Mouse (Mus musculus): ENCODE measurements around the gene Galnt10.
A peak's percentile ranks its signal among the peaks of the same experiment; 100 is the strongest.
"Not testable (repeated sequence)": the region's sequence is repeated elsewhere in the genome, so short reads cannot be mapped to it uniquely, and the experiment has no call there.

Galnt10 gene

DNA sequence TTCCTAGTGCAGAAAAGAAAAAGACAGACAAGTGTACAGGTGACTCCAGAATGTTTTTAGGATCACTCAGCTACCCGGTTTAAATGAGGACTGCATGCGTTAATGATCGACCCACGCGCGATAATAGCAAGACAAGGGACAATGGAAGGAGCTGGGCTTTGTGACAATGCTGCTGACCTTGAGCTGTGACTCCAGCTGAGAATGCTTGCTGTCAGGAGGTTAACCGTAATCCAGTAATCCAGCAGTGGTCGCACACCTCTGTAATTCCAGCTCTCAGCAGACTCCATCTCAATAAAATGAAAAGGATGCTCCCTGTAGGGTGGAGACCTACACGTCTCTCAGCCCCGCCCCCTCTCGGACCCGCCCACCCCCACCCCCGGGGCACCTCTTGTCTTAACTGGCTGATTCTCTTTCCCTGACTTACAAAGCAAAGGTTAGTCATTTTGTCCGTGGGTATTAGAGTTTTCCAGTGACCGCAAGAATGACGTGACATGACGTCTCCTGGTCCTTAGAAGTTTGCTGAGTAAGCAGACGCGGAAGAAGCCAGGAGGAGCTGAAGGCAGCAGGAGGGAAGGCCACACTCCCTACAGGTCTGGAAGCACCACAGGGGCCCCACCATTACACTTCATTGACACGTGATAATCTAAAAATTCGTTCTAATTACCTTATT lies 145.8 kb downstream of the Galnt10 start:
- peak; percentile 8 for DNase-seq (ENCODE audit: low spot score)

DNA sequence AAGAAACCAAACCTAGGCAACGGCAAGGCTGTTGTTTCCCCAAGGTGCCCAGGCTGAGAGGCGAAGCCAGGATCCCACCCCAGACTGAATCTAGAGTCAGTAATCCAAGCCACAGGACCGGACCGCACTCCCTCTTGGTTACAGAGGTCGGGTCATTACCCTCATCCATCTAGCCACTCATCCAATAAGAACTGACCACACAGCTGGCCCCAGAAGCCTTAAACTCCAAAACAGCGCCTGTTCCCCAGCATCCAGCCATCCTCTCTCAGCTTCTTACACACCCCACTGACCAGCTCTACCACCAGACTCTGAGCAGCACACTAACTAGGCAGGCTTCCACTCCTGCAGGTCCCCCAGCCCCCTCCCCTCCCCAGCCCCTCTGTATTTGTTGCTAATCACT lies 149.8 kb downstream of the Galnt10 start:
- DNase-seq (ENCODE audit: low spot score), result no peak

DNA sequence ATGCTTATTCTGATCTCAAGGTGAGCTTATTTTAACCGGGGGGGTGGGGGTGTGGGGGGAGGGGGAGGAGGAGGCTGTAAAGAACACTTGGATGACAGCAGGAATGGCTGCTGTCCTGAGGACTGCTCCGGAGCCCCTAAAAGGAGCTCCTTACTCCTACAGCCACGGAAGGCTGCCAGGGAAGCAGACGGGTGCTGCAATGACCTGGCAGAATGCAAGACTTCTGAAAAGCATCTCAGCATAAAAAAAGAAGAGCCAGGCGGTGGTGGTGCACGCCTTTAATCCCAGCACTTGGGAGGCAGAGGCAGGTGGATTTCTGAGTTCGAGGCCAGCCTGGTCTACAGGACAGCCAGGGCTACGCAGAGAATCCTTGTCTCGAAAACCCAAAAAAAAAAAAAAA lies 152.6 kb downstream of the Galnt10 start:
- no peak for DNase-seq (ENCODE audit: low spot score)

DNA sequence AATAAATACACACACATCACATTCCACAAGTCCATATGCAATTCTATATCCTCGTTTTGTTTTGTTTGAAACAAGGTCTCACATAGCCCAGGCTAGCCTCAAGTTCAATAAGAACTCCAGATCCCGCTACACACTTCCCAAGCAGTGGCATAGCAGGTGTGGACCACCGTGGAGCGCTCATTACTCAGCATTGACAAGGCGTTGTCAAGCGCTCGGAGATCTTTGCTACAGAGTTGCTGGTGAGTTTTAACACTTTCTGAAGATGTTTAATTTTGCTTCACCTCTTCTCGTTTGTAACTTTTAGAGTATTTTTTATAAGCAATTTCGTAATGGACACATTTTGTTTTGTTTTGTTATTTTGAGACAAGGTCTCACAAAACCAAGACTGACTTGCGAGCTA lies 154.2 kb downstream of the Galnt10 start:
- DNase-seq (ENCODE audit: low spot score), result no peak

DNA sequence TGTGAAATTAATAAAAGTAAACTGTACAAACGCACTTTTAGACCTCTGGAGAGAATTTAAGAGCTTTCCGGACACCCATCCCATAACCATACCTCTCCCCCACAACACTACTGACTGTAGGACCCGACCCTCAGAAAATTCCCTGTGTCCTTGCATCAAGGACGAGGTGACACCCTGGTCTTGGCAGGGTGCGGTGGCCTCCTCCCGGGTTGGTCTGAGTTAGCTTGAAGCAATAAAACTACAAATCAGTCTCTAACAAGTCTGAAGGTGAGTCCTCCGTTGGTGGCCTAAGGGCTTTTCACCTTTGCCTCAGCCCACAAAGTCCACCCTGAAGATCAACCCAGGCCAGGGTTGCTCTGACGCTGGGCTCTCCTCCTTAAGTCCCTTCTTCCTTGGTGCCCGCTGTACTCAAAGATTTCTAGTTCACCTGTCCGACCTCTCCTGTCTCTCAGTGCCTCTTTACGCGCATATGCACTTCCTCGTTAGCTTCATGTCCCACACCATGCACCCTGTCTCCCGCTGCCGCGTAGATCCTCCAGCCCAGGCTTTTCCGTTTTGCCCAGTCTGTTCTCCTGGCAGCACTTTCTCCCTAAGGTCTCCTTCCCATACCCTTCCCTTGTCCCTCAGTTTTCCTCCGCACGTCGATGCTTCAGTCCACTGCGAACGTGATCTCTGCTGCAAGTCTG lies 155.2 kb downstream of the Galnt10 start:
- peak; percentile 24 for DNase-seq (ENCODE audit: low spot score)

DNA sequence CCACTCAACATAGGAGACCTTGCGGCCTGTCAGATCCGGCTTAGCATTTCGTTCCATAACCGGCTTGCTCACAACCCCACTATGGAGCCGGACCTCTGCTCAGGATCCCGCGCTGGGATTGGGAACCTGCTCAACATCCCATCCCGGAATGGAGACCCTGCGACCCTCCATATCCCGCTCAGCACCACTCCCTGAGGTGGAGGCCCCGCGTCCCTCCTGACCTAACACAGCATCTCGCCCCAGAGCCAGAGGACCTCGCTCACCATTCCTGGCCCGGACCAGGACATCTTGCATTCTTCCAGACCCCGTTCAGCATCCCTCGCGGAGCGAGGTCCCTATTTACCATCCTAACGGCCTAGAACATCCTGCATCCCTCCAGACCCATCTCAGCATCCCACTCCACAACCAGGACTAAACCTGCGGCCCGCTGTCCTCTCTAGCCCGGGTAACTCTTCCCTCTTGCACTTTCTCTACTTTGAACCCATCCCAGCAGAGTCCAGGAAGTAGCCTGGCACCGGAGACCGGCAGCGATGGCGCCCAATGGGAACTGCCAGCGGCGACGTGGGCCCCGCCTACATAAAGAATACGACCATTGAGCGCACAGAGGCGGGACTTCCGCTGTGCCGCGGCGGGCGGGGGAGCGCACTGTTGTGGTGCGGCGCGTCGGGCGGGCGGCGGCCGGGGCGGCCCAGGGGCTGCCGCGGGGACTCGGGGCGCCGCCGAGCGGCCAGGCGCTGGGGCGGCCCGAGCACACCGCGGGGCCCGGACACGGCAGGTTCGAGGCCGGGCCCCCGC lies 155.9 kb downstream of the Galnt10 start, which contains the start of gene Sap30l:
Gene Sap30l (plus strand): TSS at position 667 of the 795 bp plus-strand sequence.
- peak; percentile 96 for DNase-seq (ENCODE audit: low spot score)

DNA sequence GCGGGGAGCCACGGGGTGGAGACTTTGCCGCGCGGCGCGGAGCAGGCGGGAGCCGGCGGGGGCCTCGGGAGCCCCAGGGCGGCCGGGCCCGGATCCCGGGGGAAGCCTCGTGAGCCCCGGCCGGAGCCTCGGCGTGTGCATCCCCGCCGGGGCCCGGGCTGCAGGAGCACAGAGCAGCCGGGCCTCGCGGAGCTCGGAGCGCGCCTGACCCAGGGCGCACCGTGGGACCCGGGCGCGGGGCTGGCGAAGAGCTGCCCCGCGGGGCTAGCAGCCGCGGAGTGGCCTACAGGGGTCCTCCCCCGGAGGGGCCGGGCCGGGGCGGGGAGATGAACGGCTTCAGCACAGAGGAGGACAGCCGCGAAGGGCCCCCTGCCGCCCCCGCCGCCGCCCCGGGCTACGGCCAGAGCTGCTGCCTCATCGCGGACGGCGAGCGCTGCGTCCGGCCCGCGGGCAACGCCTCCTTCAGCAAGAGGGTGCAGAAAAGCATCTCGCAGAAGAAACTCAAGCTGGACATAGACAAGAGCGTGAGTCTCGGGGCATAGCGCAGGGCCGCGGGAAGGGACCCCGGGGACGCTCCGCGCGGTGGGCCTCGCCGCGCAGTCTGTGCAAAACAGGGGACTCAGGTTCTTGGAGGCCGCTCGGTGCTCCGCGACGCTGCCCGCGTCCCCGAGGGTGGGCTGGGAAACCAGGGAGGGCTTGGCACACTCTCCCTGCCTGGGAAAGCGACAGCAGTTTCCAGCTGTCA lies 156.7 kb downstream of the Galnt10 start:
- peak; percentile 26 for DNase-seq (ENCODE audit: low spot score)

DNA sequence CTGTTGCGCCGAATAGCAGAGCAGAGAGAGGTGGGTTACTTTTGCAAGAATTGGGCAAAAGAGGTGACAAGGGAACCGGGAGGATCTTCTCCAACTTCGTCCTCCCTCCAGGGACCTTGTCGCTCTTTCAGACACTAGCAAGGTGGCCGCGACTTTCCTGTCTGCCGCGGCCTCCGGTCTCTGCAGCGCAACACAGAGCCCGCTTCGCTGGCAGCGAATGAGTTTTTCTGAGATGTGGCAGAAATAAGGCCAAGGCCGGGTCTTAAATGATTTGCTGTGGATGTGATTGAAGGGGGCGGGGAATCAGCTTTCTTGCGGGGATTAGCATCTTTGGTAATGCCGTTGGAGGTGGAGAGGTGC lies 157.2 kb downstream of the Galnt10 start:
- peak; percentile 15 for DNase-seq (ENCODE audit: low spot score)

DNA sequence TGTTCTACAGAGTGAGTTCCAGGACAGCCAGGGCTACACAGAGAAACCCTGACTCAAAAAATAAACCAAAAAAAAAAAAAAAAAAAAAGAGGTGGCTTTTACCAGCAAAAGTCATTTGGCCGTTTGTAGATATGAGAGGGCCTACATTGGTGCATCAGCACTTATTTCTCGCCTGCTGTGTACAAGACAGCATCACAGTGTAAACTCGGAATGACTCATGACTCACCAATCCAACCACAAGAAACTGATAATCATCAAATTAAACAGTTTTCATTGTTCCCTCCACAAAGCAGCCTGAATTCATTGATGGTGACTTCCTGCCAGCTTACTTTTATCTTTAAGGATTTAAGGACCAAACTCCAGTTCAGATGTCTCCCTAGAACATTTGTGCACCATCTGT lies 159.8 kb downstream of the Galnt10 start:
- no peak for DNase-seq (ENCODE audit: low spot score)

DNA sequence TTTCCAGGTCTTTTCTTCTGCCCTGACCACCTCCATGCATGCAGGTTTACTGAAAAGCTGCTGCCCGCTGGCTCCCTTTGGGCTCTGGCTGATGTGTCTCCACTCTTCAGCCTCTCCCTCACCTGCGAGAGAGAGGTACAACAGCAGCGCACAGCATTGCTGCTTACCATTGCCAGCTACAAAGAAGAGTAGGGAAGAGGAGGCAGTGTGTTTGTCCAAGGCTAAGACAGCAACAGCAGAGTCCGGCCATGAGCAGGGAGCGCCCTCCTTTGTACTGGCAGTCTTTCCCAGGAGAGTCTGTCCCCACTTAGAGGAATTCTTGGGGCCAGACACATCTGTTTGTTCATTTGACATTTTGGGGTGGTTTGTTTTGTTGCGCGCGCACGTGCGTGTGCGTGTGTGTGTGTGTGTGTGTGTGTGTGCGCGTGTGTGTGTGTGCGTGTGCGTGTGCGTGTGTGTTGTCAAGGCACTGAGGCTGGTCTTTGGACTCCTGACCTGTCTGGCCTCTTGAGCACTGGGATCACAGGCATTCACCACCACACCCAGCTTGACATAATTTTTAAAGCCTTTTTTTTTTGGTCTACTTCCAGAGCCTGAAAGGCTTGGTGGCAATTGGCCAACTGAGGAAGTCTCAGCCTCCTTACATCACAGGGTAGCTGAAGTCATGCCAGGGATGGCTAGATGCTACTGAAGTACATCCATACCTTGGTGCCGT lies 163.9 kb downstream of the Galnt10 start:
- no peak for DNase-seq (ENCODE audit: low spot score)

DNA sequence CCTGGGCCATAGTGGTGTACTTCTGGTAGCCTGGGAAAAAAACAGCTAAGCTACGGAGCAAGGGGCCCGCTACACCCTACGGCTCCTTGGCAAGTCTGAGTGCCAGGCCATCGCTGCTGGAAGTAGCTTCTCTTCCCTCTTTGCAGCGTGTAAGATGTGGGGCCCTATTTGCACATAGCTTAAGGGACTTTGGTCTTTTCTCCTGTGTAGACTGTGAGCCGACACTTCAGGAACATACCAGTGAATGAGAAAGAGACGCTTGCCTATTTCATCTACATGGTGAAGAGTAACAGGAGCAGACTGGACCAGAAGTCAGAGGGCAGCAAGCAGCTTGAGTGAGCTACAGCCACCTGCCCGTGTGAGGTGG lies 164.5 kb downstream of the Galnt10 start:
- DNase-seq (ENCODE audit: low spot score), result no peak

DNA sequence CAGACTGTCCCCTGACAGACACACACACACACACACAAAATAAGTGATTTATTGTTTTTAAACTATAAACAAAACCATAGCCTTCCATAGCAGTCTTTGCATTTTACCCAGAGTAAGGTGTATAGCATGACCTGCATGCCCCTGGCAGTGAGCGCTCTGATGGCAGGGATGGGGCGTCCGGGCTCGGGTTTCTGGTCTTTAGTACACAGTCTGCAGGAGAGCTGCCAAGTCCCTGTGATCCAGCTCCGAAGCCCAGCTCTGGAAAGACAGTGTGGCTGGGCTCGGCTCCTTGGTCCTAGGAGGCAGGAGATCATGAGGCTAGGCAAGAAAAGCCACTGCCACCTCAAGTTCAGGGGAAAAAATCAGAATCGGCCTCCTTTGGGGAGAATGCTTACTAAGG lies 165.8 kb downstream of the Galnt10 start:
- no peak for DNase-seq (ENCODE audit: low spot score)

DNA sequence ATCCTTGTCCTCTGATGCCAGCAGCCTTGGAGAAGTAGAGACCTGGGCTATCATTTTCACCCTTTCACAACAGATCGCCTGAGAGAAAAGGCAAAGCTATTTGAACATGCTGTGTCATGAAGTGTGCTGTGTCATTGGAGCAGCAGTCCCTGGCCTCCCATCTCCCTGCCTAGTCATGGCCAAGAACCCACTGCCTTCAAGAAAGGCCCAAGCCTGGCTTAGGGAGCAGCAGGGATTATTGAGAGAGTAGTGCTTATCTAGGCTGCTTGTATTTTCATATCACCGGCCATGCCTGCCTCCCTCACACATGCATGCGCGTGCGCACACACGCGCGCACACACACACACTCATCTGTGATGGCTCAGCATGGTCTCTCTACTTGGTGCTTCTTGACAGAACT lies 167.0 kb downstream of the Galnt10 start:
- DNase-seq (ENCODE audit: low spot score), result no peak

DNA sequence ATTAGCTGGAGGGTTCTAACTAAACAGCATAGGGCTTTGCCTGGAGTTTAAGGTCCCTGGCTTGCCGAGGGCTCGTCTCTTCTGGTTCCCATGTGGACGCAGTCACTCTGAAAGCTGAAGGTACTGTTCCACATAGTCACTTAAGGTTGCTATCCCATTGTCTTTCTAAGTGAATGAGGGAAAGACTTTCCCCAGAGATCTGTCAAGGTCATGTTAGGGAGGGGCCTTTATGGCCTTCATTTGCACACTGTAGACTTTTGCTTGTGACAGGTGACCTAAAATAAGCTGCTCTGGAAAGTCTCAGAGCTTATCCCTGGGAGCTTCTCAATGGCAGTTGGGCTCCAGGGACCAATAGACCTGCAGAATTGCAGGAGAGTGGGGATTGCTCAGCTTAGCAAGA lies 168.4 kb downstream of the Galnt10 start:
- DNase-seq (ENCODE audit: low spot score), result no peak

DNA sequence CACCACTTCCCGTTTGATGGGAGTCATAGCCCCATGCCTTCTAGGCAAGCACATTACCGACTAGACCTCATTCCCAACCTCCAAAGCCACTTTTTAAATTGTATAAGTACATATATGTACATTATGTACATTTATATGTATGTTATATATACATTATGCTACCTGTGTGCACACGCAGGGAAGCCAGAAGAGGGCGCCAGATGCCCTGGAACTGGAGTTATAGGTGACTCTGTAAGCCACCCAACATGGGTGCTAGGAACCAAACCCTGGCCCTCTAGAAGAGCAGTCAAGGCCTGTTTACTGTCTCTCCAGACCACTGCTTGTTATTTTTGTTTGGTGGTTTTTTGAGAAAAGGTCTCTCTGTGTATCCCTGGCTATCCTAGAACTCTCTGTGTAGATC lies 172.9 kb downstream of the Galnt10 start:
- DNase-seq (ENCODE audit: low spot score), result no peak

DNA sequence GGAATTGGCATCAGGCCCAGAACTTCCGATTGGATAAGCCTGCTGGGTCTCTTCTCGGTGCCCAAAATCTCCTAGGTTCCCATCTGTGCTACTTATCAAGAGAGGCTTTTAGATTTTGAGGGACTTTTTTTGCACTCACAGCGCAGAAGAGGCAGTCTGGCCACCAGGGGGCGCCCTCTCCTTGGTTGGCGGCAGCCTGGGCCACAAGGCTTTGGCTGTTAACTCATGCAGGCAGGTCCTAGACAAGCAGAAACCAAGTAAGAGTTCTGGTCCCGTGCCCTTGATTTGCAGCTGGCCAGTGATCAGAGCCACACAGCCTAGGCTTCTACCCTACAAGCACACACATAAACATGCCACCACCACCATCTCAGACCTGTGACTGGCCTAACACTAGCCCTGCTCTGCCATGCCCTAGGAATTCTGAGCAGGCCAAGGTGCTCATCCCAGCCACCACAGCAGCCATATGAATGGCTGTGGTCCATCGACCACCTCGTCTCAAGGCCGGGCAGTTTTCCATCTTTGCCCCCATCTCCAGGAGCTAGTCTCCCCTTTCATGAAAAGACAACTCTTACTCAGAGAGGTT lies 174.8 kb downstream of the Galnt10 start:
- DNase-seq (ENCODE audit: low spot score), result peak; percentile 67

DNA sequence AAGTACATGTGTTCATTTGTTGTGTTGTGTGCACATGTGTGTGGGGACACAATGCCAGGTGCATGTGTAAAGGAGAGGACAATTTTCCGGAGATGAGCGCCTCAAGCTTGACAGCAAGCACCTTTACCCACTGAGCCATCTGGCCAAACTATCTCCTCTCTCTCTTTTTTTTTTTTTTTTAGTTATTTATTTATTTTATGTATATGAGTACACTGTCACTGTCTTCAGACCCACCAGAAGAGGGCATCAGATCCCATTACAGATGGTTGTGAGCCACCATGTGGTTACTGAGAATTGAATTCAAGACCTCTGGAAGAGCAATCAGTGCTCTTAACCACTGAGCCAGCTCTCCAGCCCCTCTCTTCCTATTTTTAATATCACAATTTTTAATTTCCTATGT lies 177.9 kb downstream of the Galnt10 start:
- not testable (repeated sequence) for DNase-seq (ENCODE audit: low spot score)

DNA sequence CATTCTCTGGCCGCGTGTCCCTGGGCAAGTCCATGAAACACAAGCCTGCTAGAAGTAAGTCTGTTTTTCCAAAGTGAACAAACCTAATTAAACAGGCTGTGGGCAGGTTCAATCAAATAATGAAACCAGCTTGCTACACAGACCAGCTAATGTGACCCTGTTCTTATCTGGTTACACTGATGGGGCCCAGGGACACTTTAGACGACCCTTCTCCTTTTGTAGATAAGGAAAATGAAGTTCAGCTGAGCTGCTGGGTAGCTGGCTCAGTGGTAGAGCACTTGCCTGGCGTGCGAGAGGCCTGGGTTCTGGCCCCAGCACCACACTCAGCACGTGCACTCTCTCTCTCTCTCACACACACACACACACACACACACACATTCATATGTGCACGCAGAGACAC lies 178.5 kb downstream of the Galnt10 start:
- no peak for DNase-seq (ENCODE audit: low spot score)

DNA sequence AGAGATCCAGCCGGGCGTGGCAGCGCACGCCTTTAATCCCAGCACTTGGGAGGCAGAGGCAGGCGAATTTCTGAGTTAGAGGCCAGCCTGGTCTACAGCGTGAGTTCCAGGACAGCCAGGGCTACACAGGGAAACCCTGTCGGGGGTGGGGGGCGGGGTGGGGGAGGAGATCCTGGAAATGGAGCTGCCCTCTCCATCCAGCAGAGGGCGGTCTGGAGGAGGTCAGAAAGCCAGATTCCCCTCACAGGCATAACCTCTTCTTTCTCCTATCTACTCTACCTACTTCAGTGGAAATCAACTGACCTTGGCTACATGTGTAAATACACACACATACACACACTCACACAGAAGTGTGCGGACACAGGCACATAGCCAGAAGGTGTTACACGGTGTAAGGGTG lies 180.0 kb downstream of the Galnt10 start:
- DNase-seq (ENCODE audit: low spot score), result not testable (repeated sequence)

DNA sequence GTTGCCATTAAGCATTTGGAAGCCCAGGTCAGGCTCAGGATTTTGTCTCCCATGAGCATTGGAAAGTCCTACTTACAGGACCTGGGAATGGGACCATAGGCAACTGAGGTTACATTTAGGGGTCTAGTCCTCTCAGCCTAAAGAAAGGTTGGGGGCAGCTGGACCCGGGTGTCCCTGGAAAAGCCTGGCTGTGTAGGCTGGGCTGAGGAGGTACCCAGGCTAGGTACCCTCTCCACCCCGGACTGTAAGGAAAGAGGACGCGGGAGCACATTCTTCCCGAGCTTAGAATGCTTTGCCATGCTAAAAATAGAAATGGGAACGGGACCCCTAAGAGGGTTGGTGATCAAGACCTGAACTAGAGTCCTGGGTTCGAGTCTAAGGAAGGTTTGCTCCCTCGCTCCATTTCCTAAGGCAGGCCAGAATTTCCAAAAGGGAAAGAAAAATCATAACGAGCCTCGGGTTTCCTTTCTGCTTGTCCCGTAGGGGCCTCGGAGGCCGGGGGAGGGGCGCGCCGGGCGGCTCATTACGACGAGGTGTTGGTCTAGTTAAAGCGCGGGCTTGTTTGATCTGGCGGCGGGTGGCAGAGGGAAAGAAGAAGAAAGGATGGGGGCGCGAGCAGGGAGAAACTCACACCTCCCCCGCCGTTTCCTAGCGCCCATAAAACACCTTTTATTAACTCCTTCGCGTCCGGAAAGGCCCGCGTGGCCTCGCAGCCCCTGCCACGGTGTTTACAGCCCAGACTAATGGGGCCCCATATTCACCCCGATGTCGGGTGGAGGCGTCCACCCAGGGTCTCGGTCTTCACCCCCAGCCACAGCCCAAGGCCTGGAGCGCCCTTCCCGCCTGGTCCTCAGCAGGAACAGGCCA lies 182.0 kb downstream of the Galnt10 start:
- peak; percentile 36 for DNase-seq (ENCODE audit: low spot score)
